Mouse (Mus musculus) v-Abl transformed pro-B cells (cell line): ENCODE data around the gene Cep55.

Source experiments
- in situ Hi-C, 2 experiments: fragments of 400-800 bp; cut with MboI; formaldehyde crosslinking; loops; one replicate each; pipeline ENCODE4 v1.15.1; 2025; ENCODE audit not compliant: unreplicated experiment in 2 of 2

Gene Cep55

GRCm38 (mm10) chr19:38086948-38087551 is 32.2 kb downstream of the Cep55 start:
- in situ Hi-C loops, result no loop called here

GRCm38 (mm10) chr19:38089358-38089757 is 34.5 kb downstream of the Cep55 start:
- in situ Hi-C loops, result no loop called here

- in situ Hi-C loops, result no loop called here
Measured at GRCm38 (mm10) chr19:38091512-38091985, 36.7 kb downstream of the Cep55 start.

DNA sequence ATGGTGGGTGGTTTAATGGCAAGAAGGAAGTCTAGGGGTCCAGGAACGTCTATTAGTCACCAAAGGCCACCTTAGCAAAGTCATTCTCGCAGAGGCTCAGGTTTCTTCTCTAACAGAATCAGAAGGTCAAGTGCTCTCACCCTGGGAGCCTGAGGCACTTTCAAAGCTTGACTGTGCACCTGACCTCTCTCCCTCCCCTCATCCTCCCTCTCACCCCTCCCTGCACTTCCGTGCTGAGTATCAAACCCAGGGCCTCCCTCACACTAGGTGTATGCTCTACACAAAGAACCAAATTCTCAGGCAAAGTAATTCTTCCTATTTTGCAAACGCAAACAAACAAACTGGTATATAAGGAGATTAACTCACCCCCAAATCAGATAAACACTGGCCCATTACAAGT is 41.4 kb downstream of the Cep55 start:
- in situ Hi-C loops, result no loop called here

DNA sequence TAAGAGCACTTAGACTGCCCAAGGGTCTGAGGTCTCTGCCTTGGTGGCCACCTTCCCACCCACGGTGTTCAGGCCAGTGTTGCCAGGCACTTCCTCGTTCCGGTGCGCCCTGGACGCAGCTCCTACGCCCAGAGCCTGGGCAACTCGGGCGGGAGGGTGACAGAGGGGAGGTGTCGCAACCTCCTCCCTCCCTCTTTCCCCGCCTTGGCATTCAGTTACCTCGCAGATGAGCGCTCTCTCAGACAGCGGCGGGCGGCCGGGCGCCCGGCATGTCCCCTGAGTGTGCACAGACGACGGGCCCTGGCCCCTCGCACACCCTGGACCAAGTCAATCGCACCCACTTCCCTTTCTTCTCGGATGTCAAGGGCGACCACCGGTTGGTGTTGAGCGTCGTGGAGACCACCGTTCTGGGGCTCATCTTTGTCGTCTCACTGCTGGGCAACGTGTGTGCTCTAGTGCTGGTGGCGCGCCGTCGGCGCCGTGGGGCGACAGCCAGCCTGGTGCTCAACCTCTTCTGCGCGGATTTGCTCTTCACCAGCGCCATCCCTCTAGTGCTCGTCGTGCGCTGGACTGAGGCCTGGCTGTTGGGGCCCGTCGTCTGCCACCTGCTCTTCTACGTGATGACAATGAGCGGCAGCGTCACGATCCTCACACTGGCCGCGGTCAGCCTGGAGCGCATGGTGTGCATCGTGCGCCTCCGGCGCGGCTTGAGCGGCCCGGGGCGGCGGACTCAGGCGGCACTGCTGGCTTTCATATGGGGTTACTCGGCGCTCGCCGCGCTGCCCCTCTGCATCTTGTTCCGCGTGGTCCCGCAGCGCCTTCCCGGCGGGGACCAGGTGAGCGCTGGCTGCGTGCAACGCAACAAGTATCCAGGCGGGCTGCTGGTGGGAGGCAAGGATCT is 42.3 kb downstream of the Cep55 start, which contains the start of gene Ffar4:
Gene Ffar4, plus strand, starts transcription at position 214 of the 901 bp plus-strand sequence.
- in situ Hi-C loops, result no loop called here

DNA sequence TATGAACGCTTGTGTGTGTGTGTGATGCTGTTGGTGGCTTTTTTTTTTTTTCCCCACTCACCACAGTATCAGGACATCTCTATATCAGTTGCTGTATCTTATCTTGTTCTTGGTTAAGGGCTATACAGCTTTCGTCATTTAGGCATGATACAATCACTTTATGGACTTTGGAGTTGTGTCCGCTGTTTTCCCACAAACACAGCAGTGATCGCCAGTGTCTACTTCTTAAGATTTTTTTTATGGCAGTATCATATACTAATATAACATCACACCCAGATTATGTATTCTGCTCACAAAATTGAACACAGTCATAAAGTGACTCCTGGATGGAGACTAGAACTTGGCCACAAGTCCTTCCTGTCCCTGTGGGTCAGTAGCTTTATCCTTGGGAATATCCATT is 53.1 kb downstream of the Cep55 start:
- in situ Hi-C loops, result no loop called here

GRCm38 (mm10) chr19:38109506-38110242 is 54.9 kb downstream of the Cep55 start:
- in situ Hi-C loops, result no loop called here

- in situ Hi-C loops, result no loop called here
Measured at GRCm38 (mm10) chr19:38111056-38111455, 56.2 kb downstream of the Cep55 start.

GRCm38 (mm10) chr19:38112575-38112974 is 57.8 kb downstream of the Cep55 start:
- in situ Hi-C loops, result no loop called here

GRCm38 (mm10) chr19:38114834-38115491 is 60.2 kb downstream of the Cep55 start:
- in situ Hi-C loops, result no loop called here

- in situ Hi-C loops, result no loop called here
Measured at GRCm38 (mm10) chr19:38120123-38120760, 65.4 kb downstream of the Cep55 start.

- in situ Hi-C loops, result no loop called here
Measured at GRCm38 (mm10) chr19:38123921-38124320, 69.1 kb downstream of the Cep55 start.
